Mouse (Mus musculus) midbrain, embryonic 16.5 days (tissue): Measurements from ENCODE around the gene Syt1. TPM values are rescaled to one million over a fixed set of nuclear protein-coding genes. Genes with fewer than 3 reads are reported as not detected.

ENCODE experiments used
- ATAC-seq: fragments of 200-750 bp; cut with Nextera tagmentation; 2 replicates; pipeline ENCODE4 v1.8.0; 2017; ENCODE audit warnings: moderate TSS enrichment
- H3K27ac ChIP-seq: fragments of 300-500 bp; sonication (generic); 2 replicates; pipeline ENCODE4 v1.5.1; 2014; ENCODE audit warnings: mild to moderate bottlenecking, low read length, mixed read lengths
- H3K27me3 ChIP-seq: fragments of 300-500 bp; sonication (generic); 2 replicates; pipeline ENCODE4 v1.6.1; 2014; ENCODE audit warnings: low read depth, low read length, mixed read lengths; ENCODE audit not compliant: control insufficient read depth, insufficient read depth
- H3K36me3 ChIP-seq: fragments of 300-500 bp; sonication (generic); 2 replicates; pipeline ENCODE4 v1.6.1; 2014; ENCODE audit warnings: mild to moderate bottlenecking, low read length, moderate library complexity, mixed read lengths; ENCODE audit not compliant: control insufficient read depth, insufficient read depth
- H3K4me1 ChIP-seq: fragments of 300-500 bp; sonication (generic); 2 replicates; pipeline ENCODE4 v1.6.1; 2014; ENCODE audit warnings: mild to moderate bottlenecking, low read length, mixed read lengths; ENCODE audit not compliant: control insufficient read depth, insufficient read depth
- H3K4me2 ChIP-seq: fragments of 300-500 bp; sonication (generic); 2 replicates; pipeline ENCODE4 v1.6.1; 2014; ENCODE audit warnings: mild to moderate bottlenecking, low read length, mixed read lengths
- H3K4me3 ChIP-seq: fragments of 300-500 bp; sonication (generic); 2 replicates; pipeline ENCODE4 v1.5.1; 2014; ENCODE audit warnings: low read depth, mild to moderate bottlenecking, low read length, moderate library complexity, mixed read lengths
- H3K9ac ChIP-seq: fragments of 300-500 bp; sonication (generic); 2 replicates; pipeline ENCODE4 v1.6.1; 2014; ENCODE audit warnings: low read depth, low read length, mixed read lengths
- H3K9me3 ChIP-seq: fragments of 300-500 bp; sonication (generic); replicated peaks from 2 replicates; pipeline ENCODE4 v1.6.1; 2014; ENCODE audit warnings: mild to moderate bottlenecking, low read length, mixed read lengths; ENCODE audit not compliant: control insufficient read depth, poor library complexity, severe bottlenecking
- WGBS: fragments of 180-500 bp; shearing (Covaris S2); extraction: QIAGEN DNeasy Blood & Tissue Kit; methylation state at CpG from one replicate; pipeline ENCODE4 v1.1.7; 2014; 5-methylcytosine and 5-hydroxymethylcytosine counted together
- polyA plus RNA-seq: library from polyadenylated mRNA; unstranded; fragments of >200 nt; fragmentation: Nextera tagmentation; extraction: Ambion mirVana; gene quantifications from 2 replicates; pipeline ENCODE4 v1.2.1, GENCODE M21; 2015

Syt1 gene
- polyA plus RNA-seq, 1 experiment from 2014 or later: 146 TPM

DNA sequence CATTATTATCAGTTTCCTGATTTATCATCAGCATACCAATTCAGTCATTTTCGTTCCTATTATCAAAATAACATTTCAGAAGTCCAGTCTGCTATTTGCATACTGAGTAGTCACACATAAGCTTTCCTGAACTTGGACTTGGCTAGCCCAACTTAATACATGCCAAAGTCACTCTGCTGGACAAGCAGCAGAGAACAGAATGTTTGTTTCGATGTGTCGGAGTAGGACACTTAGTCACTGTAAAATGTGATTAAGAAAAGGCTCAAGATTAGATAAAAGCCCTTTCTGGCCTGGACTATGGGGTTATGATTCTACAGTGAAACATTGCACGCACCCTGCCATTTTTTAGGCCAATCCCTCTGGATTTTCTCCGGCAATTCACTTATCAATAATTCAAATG, 114.3 kb downstream of the Syt1 start:
- Histone ChIP-seq H3K27me3 (no peaks in the 10 kb centered on the region), H3K9ac (no peak overlapping the region), H3K9me3 (no peaks in the 10 kb centered on the region), H3K4me3 (no peak overlapping the region), H3K27ac (no peak overlapping the region), H3K4me1 (no peaks in the 10 kb centered on the region), H3K4me2 (no peak overlapping the region), H3K36me3 (no peaks in the 10 kb centered on the region)
- WGBS: 81% methylated on average over 5 of the region's 5 CpGs
- no peak for ATAC-seq

DNA sequence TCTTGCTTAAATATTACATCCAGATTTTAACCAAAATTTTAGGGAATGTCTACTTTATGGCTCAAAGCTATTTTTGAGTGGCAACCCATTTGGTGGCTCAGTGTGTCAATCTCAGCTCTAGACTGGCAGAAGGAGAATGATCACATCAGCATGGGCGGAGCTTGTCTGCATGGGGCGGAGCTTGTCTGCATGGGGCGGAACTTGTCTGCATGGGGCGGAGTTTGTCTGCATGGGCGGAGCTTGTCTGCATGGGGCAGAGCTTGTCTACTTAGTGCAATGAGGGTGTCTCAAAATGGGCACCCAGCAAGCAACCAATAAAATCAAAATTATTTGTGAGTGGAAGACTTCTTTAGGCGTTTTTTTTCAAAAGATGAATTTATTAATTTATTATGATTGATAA, 117.5 kb downstream of the Syt1 start:
- H3K27ac ChIP-seq: no peak overlapping the region
- H3K9me3 ChIP-seq: no peaks in the 10 kb centered on the region
- no peaks in the 10 kb centered on the region for H3K4me1 ChIP-seq
- H3K4me2 ChIP-seq: no peak overlapping the region
- H3K36me3 ChIP-seq: no peaks in the 10 kb centered on the region
- 96% methylated on average over 6 of the region's 6 CpGs for WGBS
- no peak overlapping the region for H3K9ac ChIP-seq
- ATAC-seq: no peak
- H3K27me3 ChIP-seq: no peaks in the 10 kb centered on the region
- no peak overlapping the region for H3K4me3 ChIP-seq

DNA sequence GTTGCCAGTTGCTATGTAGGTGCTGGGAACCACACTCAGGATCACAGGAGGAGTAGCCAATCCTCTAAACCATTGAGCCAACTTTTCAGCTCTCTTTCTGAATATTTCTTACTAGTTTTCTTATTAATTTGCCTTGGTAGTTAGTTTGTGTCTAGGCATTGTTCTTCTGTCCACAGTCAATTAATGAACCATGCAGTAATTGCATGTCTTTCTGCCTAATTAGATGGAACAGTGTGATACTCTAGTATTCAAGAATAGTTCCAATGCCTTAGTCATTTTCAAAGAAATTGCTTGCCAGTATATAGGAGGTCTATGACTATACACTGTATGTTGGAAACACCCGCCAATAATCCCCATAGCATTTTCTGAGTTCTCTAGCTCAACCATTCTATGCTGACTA, 118.3 kb downstream of the Syt1 start:
- WGBS: 97% methylated on average over 1 of the region's 1 CpGs
- H3K4me3 ChIP-seq: no peak overlapping the region
- H3K9ac ChIP-seq: no peak overlapping the region
- H3K27ac ChIP-seq: no peak overlapping the region
- H3K27me3 ChIP-seq: no peaks in the 10 kb centered on the region
- H3K4me2 ChIP-seq: no peak overlapping the region
- H3K4me1 ChIP-seq: no peaks in the 10 kb centered on the region
- no peak for ATAC-seq
- H3K36me3 ChIP-seq: no peaks in the 10 kb centered on the region
- H3K9me3 ChIP-seq: no peaks in the 10 kb centered on the region

DNA sequence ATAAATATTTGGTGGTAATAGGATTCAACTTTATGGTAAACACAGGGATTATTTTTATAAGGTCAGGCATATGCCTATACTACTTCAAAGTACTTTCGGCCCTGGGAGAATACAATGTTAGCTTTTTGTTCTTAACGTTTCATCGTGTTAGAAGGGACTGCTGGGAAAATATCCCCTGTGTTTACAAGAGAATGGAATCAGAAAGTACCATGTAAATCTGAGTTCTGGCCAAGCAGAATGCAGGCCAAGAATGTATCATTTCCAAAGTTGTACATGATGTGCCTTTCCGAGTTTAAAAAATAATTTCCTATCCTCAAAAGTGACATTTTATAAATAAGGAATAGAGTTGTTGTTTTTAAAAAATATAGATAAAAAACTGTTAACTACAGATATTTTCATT, 121.7 kb downstream of the Syt1 start:
- WGBS: 67% methylated on average over 4 of the region's 4 CpGs
- no peak overlapping the region for H3K9ac ChIP-seq
- ATAC-seq: no peak
- no peaks in the 10 kb centered on the region for H3K4me1 ChIP-seq
- no peaks in the 10 kb centered on the region for H3K36me3 ChIP-seq
- no peak overlapping the region for H3K27ac ChIP-seq
- no peaks in the 10 kb centered on the region for H3K27me3 ChIP-seq
- no peaks in the 10 kb centered on the region for H3K9me3 ChIP-seq
- no peak overlapping the region for H3K4me3 ChIP-seq
- H3K4me2 ChIP-seq: no peak overlapping the region

DNA sequence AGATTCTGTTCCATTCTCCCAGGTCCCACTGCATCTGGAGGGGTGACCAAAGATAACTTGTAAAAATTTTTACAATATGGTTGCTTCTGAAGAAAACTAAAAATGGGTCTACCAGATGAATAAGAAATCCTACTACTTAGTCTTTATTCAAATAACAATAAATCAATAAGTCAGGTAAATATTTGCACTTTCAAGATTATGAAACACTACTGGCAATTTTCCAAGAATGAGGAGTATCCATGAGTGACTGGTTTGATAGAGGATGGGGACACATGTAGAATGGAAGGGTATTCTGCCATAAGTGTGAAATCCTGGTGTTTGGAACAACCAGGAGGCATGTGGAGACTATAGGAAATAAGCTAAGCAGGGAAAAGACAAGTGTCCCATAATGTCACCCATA, 124.0 kb downstream of the Syt1 start:
- Histone ChIP-seq H3K27me3 (no peaks in the 10 kb centered on the region), H3K4me2 (no peak overlapping the region), H3K4me3 (no peak overlapping the region), H3K27ac (no peak overlapping the region), H3K9me3 (no peaks in the 10 kb centered on the region), H3K36me3 (no peaks in the 10 kb centered on the region), H3K9ac (no peak overlapping the region), H3K4me1 (no peaks in the 10 kb centered on the region)
- ATAC-seq: no peak

DNA sequence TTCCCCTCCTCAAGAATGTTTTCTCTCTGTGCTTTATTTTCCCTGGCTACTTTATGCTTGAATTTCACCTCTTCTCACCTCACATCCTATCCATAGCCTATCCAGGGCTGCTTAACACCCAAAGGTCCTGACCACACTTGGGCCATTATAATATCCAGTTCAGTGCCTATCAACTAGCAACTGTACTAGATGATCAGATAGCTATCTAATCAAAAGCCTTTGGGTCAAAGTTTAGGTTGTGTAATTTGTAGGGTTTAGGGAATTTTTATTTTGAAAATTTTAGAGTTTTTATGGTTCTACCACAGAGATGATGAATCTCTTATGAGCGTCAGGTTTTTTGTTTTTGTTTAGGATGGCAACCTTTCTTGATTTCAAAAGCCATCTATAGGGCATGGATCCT, 125.0 kb downstream of the Syt1 start:
- ATAC-seq: no peak
- no peaks in the 10 kb centered on the region for H3K36me3 ChIP-seq
- no peak overlapping the region for H3K9ac ChIP-seq
- H3K4me1 ChIP-seq: no peaks in the 10 kb centered on the region
- no peaks in the 10 kb centered on the region for H3K9me3 ChIP-seq
- 92% methylated on average over 1 of the region's 1 CpGs for WGBS
- H3K4me3 ChIP-seq: no peak overlapping the region
- no peak overlapping the region for H3K27ac ChIP-seq
- no peaks in the 10 kb centered on the region for H3K27me3 ChIP-seq
- H3K4me2 ChIP-seq: no peak overlapping the region

DNA sequence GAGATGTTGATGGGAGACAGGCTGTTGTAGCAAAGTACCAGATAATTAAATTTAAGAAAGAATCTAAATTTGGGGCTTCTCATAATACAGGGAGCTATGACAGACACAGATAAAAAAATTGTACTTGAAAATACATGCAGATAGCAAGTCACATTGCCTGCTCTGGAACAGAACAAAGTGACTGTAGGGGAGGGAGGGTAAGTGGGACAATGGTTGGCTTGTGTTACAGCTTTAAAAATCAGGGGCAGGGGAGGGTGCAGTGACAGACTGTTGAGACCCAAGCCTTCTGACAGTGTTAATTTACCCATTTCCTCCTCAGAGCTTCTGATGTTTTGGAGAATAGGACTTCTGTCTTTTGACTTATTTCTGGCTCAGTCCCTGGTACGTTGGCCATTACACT, 126.3 kb downstream of the Syt1 start:
- ATAC-seq: no peak
- H3K27me3 ChIP-seq: no peaks in the 10 kb centered on the region
- no peak overlapping the region for H3K9ac ChIP-seq
- no peaks in the 10 kb centered on the region for H3K9me3 ChIP-seq
- no peaks in the 10 kb centered on the region for H3K36me3 ChIP-seq
- no peak overlapping the region for H3K4me2 ChIP-seq
- 61% methylated on average over 1 of the region's 1 CpGs for WGBS
- H3K4me3 ChIP-seq: no peak overlapping the region
- H3K4me1 ChIP-seq: no peaks in the 10 kb centered on the region; the same call in 1 of the 2 replicates
- H3K27ac ChIP-seq: no peak overlapping the region

DNA sequence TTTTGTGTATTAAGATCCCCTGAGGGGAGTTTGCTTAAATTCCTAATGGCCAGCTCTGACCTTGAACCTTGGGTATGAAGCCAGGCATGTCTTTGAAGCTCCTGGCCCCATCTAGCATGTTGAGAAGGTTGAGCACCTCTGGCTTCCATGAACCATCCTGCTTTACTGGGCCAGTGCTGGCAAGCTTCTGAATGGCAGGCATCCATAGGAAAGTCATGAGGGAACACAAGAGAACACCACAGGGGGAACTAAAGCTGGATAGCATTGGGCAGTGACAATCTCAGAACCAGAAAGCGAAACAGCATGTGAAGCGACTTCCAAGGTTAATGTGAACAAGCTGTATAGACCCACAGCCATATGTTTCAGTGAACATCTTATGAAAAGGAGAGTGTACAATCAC, 130.4 kb downstream of the Syt1 start:
- Histone ChIP-seq H3K9me3 (no peaks in the 10 kb centered on the region), H3K4me3 (no peak overlapping the region), H3K9ac (no peak overlapping the region), H3K4me2 (no peak overlapping the region), H3K27ac (no peak overlapping the region), H3K36me3 (no peaks in the 10 kb centered on the region), H3K27me3 (no peaks in the 10 kb centered on the region), H3K4me1 (no peaks in the 10 kb centered on the region; the same call in 1 of the 2 replicates)
- WGBS: 80% methylated on average over 2 of the region's 2 CpGs
- no peak for ATAC-seq

DNA sequence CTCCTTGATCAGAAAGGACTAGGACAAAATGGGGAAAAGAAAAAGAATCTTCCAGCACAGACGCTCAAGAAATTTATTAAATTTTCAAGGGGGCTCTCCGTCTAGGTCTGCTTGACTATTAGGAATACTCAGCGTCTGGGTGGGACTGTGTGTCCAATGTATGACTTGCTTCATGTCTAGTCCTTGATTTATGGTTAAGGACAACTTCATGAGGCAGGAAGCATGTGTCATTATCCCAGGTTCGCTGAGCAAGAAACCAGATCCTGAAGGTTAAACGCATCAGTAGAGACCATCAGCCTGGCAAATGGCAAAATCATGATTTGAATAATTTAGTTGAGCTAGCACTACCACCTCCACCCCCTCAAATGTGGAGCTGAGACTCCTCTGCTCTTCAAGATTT, 135.1 kb downstream of the Syt1 start:
- H3K4me2 ChIP-seq: no peak overlapping the region
- no peak overlapping the region for H3K27ac ChIP-seq
- H3K9me3 ChIP-seq: no peaks in the 10 kb centered on the region
- no peaks in the 10 kb centered on the region for H3K27me3 ChIP-seq
- no peak overlapping the region for H3K9ac ChIP-seq
- 91% methylated on average over 5 of the region's 5 CpGs for WGBS
- H3K4me1 ChIP-seq: peaks cover 3% of the 10 kb centered on the region; the same call in 1 of the 2 replicates
- no peak overlapping the region for H3K4me3 ChIP-seq
- ATAC-seq: no peak
- no peaks in the 10 kb centered on the region for H3K36me3 ChIP-seq

DNA sequence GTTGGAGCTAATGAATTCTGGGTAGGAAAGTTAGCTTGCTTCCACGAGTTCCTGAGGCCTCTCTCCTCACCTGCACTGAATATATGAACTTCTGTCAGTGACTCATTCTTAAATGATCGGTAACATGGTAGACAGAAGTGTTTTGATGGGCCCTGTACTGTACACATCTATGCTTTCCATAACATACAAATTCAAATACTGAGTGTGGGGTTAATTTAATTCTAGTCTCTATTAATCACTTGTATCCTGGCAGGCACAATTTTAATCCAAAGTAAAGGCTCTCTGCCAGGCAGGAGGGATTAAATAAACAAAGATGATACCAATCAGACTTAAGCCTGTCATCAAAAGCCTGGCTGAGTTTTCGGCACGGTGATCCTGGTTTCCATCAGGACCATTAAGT, 136.1 kb downstream of the Syt1 start:
- Histone ChIP-seq H3K27me3 (no peaks in the 10 kb centered on the region), H3K4me3 (no peak overlapping the region), H3K9me3 (no peaks in the 10 kb centered on the region), H3K4me1 (peaks cover 3% of the 10 kb centered on the region; the same call in 1 of the 2 replicates), H3K27ac (no peak overlapping the region), H3K4me2 (no peak overlapping the region), H3K9ac (no peak overlapping the region), H3K36me3 (no peaks in the 10 kb centered on the region)
- WGBS: 50% methylated on average over 4 of the region's 4 CpGs
- ATAC-seq: no peak
